Mouse (Mus musculus) neural tube, embryonic 12.5 days (tissue): ENCODE results near the gene Klrg2. TPM values are rescaled to one million over a fixed set of nuclear protein-coding genes. Genes with fewer than 3 reads are reported as not detected.
A peak's percentile ranks its signal among the peaks of the same experiment; 100 is the strongest.
"Not testable (repeated sequence)": the region's sequence is repeated elsewhere in the genome, so short reads cannot be mapped to it uniquely, and the experiment has no call there.

Experiments used
- ATAC-seq: fragments of 200-750 bp; cut with Nextera tagmentation; 2 replicates; pipeline ENCODE4 v1.8.0; 2017; ENCODE audit warnings: low read depth, mild to moderate bottlenecking, moderate TSS enrichment, moderate library complexity; ENCODE audit not compliant: low FRiP score
- H3K27ac ChIP-seq: fragments of 300-500 bp; sonication (generic); 2 replicates; pipeline ENCODE4 v1.5.1; 2016
- H3K27me3 ChIP-seq: fragments of 300-500 bp; sonication (generic); replicated peaks from 2 replicates; pipeline ENCODE4 v1.6.1; 2016; ENCODE audit warnings: mild to moderate bottlenecking
- H3K36me3 ChIP-seq: fragments of 300-500 bp; sonication (generic); 2 replicates; pipeline ENCODE4 v1.6.1; 2016; ENCODE audit warnings: mild to moderate bottlenecking
- H3K4me1 ChIP-seq: fragments of 300-500 bp; sonication (generic); 2 replicates; pipeline ENCODE4 v1.6.1; 2016
- H3K4me2 ChIP-seq: fragments of 300-500 bp; sonication (generic); replicated peaks from 2 replicates; pipeline ENCODE4 v1.6.1; 2016; ENCODE audit warnings: mild to moderate bottlenecking
- H3K4me3 ChIP-seq: fragments of 300-500 bp; sonication (generic); 2 replicates; pipeline ENCODE4 v1.5.1; 2016
- H3K9ac ChIP-seq: fragments of 300-500 bp; sonication (generic); 2 replicates; pipeline ENCODE4 v1.6.1; 2016; ENCODE audit warnings: mild to moderate bottlenecking
- H3K9me3 ChIP-seq: fragments of 300-500 bp; sonication (generic); 2 replicates; pipeline ENCODE4 v1.6.1; 2016; ENCODE audit warnings: mild to moderate bottlenecking
- WGBS: fragments of 180-500 bp; shearing (Covaris S2); methylation state at CpG from one replicate; pipeline ENCODE4 v1.1.7; 2016; 5-methylcytosine and 5-hydroxymethylcytosine counted together
- polyA plus RNA-seq: library from polyadenylated mRNA; unstranded; fragments of >200 nt; fragmentation: Nextera tagmentation; extraction: Ambion mirVana; gene quantifications from 2 replicates; pipeline ENCODE4 v1.2.1, GENCODE M21; 2016

The Klrg2 gene
- polyA plus RNA-seq, result 0.14 TPM in 1 of 2 replicates, not detected in the other

GRCm38 (mm10) chr6:38636852-38637618, at the start of gene Klrg2:
Gene Klrg2, minus strand, starts transcription at chr6:38637242.
- H3K4me1 ChIP-seq, result peaks cover 18% of the 10 kb centered on the region
- peak within 1 kb of the TSS; percentile 100 for H3K4me2 ChIP-seq
- no peaks in the 10 kb centered on the region for H3K9me3 ChIP-seq
- peak; percentile 79 for ATAC-seq
- peaks cover 62% of the 10 kb centered on the region for H3K27me3 ChIP-seq
- no peak within 1 kb of the TSS for H3K27ac ChIP-seq
- peak within 1 kb of the TSS; percentile 56 for H3K9ac ChIP-seq
- 2% methylated on average over 60 of the region's 60 CpGs for WGBS
- H3K36me3 ChIP-seq, result no peaks in the 10 kb centered on the region
- H3K4me3 ChIP-seq, result peak within 1 kb of the TSS; percentile 50

GRCm38 (mm10) chr6:38682532-38682931, 45.5 kb upstream of the Klrg2 start:
- no peak overlapping the region for H3K27ac ChIP-seq
- H3K4me3 ChIP-seq, result no peak overlapping the region
- WGBS, result 82% methylated on average over 2 of the region's 2 CpGs
- H3K4me2 ChIP-seq, result no peak overlapping the region
- no peaks in the 10 kb centered on the region for H3K27me3 ChIP-seq
- no peak overlapping the region for H3K9ac ChIP-seq
- no peaks in the 10 kb centered on the region for H3K9me3 ChIP-seq
- H3K4me1 ChIP-seq, result no peaks in the 10 kb centered on the region
- peaks cover 10% of the 10 kb centered on the region; the same call in 1 of the 2 replicates for H3K36me3 ChIP-seq
- no peak for ATAC-seq

- Histone ChIP-seq H3K36me3 (no peaks in the 10 kb centered on the region), H3K4me2 (no peak overlapping the region), H3K9me3 (no peaks in the 10 kb centered on the region), H3K4me1 (no peaks in the 10 kb centered on the region), H3K4me3 (no peak overlapping the region), H3K9ac (no peak overlapping the region), H3K27me3 (no peaks in the 10 kb centered on the region), H3K27ac (no peak overlapping the region)
- WGBS, result 77% methylated on average over 9 of the region's 9 CpGs
- no peak for ATAC-seq
Observed at GRCm38 (mm10) chr6:38677629-38678028, 40.6 kb upstream of the Klrg2 start.

DNA sequence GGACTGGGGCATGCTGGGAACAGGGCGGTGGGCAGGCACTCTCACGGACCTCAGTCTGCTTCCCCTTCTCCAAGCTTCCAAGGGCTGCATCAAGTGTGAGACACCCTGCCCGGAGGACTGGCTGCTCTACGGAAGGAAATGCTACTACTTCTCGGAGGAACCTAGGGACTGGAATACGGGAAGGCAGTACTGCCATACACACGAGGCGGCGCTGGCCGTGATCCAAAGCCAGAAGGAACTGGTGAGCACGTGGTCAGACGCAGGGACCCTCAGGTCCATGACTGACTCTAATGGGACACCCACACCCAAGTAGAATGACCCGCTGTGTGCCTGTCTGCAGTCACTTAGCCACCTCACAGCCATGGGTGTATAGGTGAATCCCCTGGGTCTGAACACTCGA, 39.7 kb upstream of the Klrg2 start:
- Histone ChIP-seq H3K27me3 (no peaks in the 10 kb centered on the region), H3K4me1 (no peaks in the 10 kb centered on the region), H3K4me3 (no peak overlapping the region), H3K9ac (no peak overlapping the region), H3K36me3 (no peaks in the 10 kb centered on the region), H3K27ac (no peak overlapping the region), H3K4me2 (no peak overlapping the region), H3K9me3 (no peaks in the 10 kb centered on the region)
- no peak for ATAC-seq
- WGBS, result 83% methylated on average over 14 of the region's 14 CpGs

- Histone ChIP-seq H3K9me3 (no peaks in the 10 kb centered on the region), H3K27ac (no peak overlapping the region), H3K36me3 (no peaks in the 10 kb centered on the region), H3K4me2 (no peak overlapping the region), H3K4me1 (no peaks in the 10 kb centered on the region), H3K4me3 (no peak overlapping the region), H3K9ac (no peak overlapping the region), H3K27me3 (no peaks in the 10 kb centered on the region)
- WGBS, result 92% methylated on average over 6 of the region's 6 CpGs
- no peak for ATAC-seq
Observed at GRCm38 (mm10) chr6:38676217-38676616, 39.2 kb upstream of the Klrg2 start.

GRCm38 (mm10) chr6:38672011-38672410, 35.0 kb upstream of the Klrg2 start:
- Histone ChIP-seq H3K4me1 (no peaks in the 10 kb centered on the region), H3K36me3 (no peaks in the 10 kb centered on the region), H3K27me3 (no peaks in the 10 kb centered on the region), H3K4me2 (no peak overlapping the region), H3K9ac (no peak overlapping the region), H3K4me3 (no peak overlapping the region), H3K27ac (no peak overlapping the region), H3K9me3 (no peaks in the 10 kb centered on the region)
- 81% methylated on average over 3 of the region's 3 CpGs for WGBS
- ATAC-seq, result no peak

GRCm38 (mm10) chr6:38671270-38671669, 34.2 kb upstream of the Klrg2 start:
- 85% methylated on average over 7 of the region's 7 CpGs for WGBS
- H3K9me3 ChIP-seq, result no peaks in the 10 kb centered on the region
- no peaks in the 10 kb centered on the region for H3K27me3 ChIP-seq
- no peaks in the 10 kb centered on the region for H3K36me3 ChIP-seq
- ATAC-seq, result no peak
- no peak overlapping the region for H3K27ac ChIP-seq
- H3K4me2 ChIP-seq, result no peak overlapping the region
- no peak overlapping the region for H3K9ac ChIP-seq
- H3K4me3 ChIP-seq, result no peak overlapping the region
- no peaks in the 10 kb centered on the region for H3K4me1 ChIP-seq

GRCm38 (mm10) chr6:38670488-38670887, 33.4 kb upstream of the Klrg2 start:
- not testable (repeated sequence) for H3K4me1 ChIP-seq, H3K9ac ChIP-seq, H3K36me3 ChIP-seq, H3K9me3 ChIP-seq, H3K27me3 ChIP-seq, ATAC-seq, H3K4me2 ChIP-seq, H3K4me3 ChIP-seq, H3K27ac ChIP-seq
- 74% methylated on average over 1 of the region's 1 CpGs for WGBS

GRCm38 (mm10) chr6:38669580-38669979, 32.5 kb upstream of the Klrg2 start:
- H3K9ac ChIP-seq, result no peak overlapping the region
- H3K27ac ChIP-seq, result no peak overlapping the region
- H3K27me3 ChIP-seq, result peaks cover 7% of the 10 kb centered on the region; the same call in 1 of the 2 replicates
- H3K9me3 ChIP-seq, result no peaks in the 10 kb centered on the region
- ATAC-seq, result no peak
- H3K36me3 ChIP-seq, result no peaks in the 10 kb centered on the region
- H3K4me3 ChIP-seq, result no peak overlapping the region
- WGBS, result 58% methylated on average over 6 of the region's 6 CpGs
- no peaks in the 10 kb centered on the region for H3K4me1 ChIP-seq
- no peak overlapping the region for H3K4me2 ChIP-seq

- ATAC-seq, result peak; percentile 85
- Histone ChIP-seq H3K27me3 (peaks cover 25% of the 10 kb centered on the region), H3K4me3 (peak within 1 kb of the TSS; percentile 60), H3K4me1 (peaks cover 7% of the 10 kb centered on the region; the same call in 1 of the 2 replicates), H3K27ac (no peak within 1 kb of the TSS), H3K36me3 (no peaks in the 10 kb centered on the region), H3K9me3 (no peaks in the 10 kb centered on the region), H3K9ac (peak within 1 kb of the TSS; percentile 68), H3K4me2 (peak within 1 kb of the TSS; percentile 77)
- WGBS, result 1% methylated on average over 73 of the region's 84 CpGs
Observed at GRCm38 (mm10) chr6:38662714-38663615, 25.9 kb upstream of the Klrg2 start, which contains the start of gene Clec2l. Gene Clec2l, plus strand, starts transcription at chr6:38663069.

DNA sequence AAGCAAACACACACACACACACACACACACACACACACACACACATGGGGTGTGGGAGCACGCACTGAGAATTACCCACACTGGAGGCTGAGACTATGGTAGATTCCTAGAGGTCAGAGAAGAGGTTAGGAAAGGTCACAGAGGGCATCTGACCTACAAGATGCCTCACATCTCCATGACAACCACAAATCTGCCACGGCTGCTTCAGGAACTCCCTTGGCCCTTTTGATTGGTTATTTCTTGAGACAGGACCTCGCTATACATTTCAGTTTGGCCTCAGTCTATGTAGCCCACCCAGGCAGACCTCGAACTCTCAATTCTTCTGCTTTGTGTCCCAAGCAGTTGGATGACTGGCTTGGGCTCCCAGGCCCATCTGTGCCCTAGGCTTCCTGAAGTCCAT, 24.6 kb upstream of the Klrg2 start:
- Histone ChIP-seq H3K4me1 (peaks cover 7% of the 10 kb centered on the region; the same call in 1 of the 2 replicates), H3K4me3 (no peak overlapping the region), H3K36me3 (no peaks in the 10 kb centered on the region), H3K4me2 (no peak overlapping the region), H3K27ac (no peak overlapping the region), H3K9me3 (no peaks in the 10 kb centered on the region), H3K27me3 (peaks cover 25% of the 10 kb centered on the region), H3K9ac (no peak overlapping the region)
- no peak for ATAC-seq
- 28% methylated on average over 4 of the region's 4 CpGs for WGBS

- Histone ChIP-seq H3K9me3 (no peaks in the 10 kb centered on the region), H3K27me3 (no peaks in the 10 kb centered on the region), H3K9ac (no peak overlapping the region), H3K4me3 (no peak overlapping the region), H3K27ac (no peak overlapping the region), H3K4me2 (no peak overlapping the region), H3K4me1 (no peaks in the 10 kb centered on the region), H3K36me3 (no peaks in the 10 kb centered on the region)
- WGBS, result 43% methylated on average over 14 of the region's 14 CpGs
- peak; percentile 50; the same call in 1 of the 2 replicates for ATAC-seq
Observed at GRCm38 (mm10) chr6:38650263-38650937, 13.4 kb upstream of the Klrg2 start.
